Mouse (Mus musculus): ENCODE data around the gene Lsm3. TPM values are rescaled to one million over a fixed set of nuclear protein-coding genes. Genes with fewer than 3 reads are reported as not detected.
A peak's percentile ranks its signal among the peaks of the same experiment; 100 is the strongest.

Lsm3 gene
- polyA plus RNA-seq, 1 experiment: 60.7 TPM

DNA sequence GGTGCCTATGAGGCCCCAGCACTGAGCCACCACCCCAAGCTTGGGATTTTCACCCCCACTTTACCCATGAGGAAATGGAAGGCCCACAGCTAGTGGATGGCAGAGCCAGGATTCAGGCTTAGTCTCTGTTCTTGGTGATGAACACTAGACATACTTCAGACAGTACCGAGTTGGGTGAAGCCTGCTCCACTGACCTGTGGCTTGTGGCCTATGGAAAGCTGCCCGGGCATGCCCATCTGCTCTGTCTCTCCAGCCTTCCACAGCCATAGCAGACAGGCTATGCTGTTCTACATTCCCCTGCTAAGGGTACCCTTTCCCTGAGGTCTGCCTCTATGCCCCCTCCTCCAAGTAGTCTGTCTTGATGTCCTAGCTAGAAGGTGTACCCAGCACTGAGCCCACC is 39.2 kb upstream of the Lsm3 start:
- TF ChIP-seq CTCF (IDR thresholded peaks at IDR 0.05; ENCODE audit: extremely low read depth, insufficient read depth, low read length): no peak
- TF ChIP-seq POLR2A (IDR thresholded peaks at IDR 0.05; ENCODE audit: extremely low read depth, insufficient read depth, low read length): no peak
- Histone ChIP-seq H3K4me3 (ENCODE audit: insufficient read depth, low read length) (no peak overlapping the region), H3K27ac (ENCODE audit: insufficient read depth, low read length) (no peak overlapping the region), H3K4me1 (ENCODE audit: control insufficient read depth, insufficient read depth, low read length) (peaks cover 4% of the 10 kb centered on the region)

DNA sequence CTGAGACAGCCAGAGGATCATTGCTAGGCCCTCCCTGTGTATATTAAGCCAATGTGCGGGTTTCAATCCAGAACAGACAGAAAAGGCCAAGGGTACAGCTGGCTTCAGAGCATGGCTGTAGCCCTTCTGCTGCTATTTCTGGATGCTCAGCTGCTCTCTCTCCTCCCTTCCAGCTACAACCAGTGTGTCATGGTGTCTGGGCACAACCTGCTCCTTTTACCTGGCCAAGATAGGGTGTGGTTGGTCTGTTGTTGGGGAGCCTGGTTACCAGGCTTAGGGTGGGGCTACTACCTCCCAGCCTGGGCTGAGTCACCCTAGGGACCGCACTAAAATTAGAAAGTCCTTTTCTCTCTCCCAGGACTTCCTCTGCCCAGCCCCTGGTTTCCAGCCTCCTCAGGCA is 32.4 kb upstream of the Lsm3 start:
- H3K4me3 ChIP-seq (ENCODE audit: insufficient read depth, low read length): no peak overlapping the region
- H3K4me1 ChIP-seq (ENCODE audit: control insufficient read depth, insufficient read depth, low read length): peaks cover 2% of the 10 kb centered on the region; the same call in 1 of the 2 replicates
- no peak for TF ChIP-seq POLR2A (IDR thresholded peaks at IDR 0.05; ENCODE audit: extremely low read depth, insufficient read depth, low read length)
- TF ChIP-seq CTCF (IDR thresholded peaks at IDR 0.05; ENCODE audit: extremely low read depth, insufficient read depth, low read length): no peak
- no peak overlapping the region for H3K27ac ChIP-seq (ENCODE audit: insufficient read depth, low read length)

DNA sequence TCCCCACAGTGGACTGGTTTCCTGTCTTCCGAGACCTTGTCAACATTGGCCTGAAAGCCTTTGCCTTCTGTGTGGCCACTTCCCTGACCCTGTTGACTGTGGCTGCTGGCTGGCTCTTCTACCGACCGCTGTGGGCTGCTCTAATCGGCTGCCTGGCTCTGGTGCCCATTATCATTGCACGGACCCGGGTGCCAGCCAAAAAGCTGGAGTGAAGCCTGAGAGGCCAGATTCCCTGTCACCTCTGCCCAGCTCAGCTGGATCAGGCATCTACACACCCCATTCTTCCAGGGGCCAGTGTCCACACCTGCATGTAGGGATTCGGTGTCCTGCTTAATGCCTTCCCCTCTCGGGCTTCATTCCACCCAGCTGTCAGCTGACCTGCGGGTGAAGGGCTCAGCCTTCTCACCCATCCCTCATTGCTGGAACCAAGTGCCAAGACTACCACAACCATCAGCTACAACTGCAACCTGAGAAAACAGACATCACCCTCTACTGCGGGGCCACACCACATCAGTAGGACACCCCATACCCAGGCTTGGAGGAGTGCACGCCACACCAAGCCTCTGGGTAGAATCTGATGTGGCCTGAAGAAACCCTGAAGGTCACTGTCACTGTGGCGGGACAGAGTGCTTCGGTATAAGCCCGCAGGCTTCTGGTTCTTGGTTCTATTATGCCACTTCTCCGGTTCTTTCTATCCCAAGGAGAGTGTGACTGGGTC is 28.8 kb upstream of the Lsm3 start:
- TF ChIP-seq CTCF (IDR thresholded peaks at IDR 0.05; ENCODE audit: extremely low read depth, insufficient read depth, low read length): no peak
- no peak for TF ChIP-seq POLR2A (IDR thresholded peaks at IDR 0.05; ENCODE audit: extremely low read depth, insufficient read depth, low read length)
- H3K27ac ChIP-seq (ENCODE audit: insufficient read depth, low read length): no peak overlapping the region
- no peak overlapping the region for H3K4me3 ChIP-seq (ENCODE audit: insufficient read depth, low read length)
- H3K4me1 ChIP-seq (ENCODE audit: control insufficient read depth, insufficient read depth, low read length): peaks cover 4% of the 10 kb centered on the region; the same call in 1 of the 2 replicates

DNA sequence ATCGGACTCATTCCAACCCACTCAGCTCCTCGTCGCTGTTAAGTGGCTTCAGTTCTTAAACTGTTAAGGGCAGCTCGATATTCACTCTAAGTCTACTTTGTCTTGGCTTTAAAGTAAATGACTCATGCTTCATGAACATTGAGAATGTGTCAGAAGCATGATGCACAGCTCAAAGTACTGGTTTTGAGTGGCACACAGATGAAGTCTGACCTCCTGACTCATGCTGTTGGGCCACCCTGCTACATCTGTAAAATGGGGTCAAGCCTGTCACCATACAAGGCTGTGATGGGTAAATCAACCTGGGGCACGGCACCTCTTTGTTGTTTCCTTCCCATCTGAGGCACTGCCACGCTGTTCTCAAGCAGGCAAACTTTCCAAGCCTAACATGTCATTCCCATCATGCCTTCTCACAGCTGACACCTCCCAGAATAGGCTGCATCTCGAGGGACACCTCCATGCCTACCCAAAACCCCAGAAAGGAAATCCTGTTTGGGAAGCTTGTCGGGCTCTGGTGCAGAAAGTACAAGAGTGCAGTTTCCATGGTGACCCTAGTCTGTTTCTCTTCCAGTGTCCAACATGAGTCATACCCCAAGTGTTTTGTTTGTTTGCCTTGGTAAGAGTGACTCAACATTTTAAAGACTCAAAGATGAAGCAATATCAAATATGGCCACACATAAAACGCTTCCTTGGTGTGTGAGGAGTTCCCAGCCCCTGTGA is 27.1 kb upstream of the Lsm3 start:
- Histone ChIP-seq H3K4me1 (ENCODE audit: control insufficient read depth, insufficient read depth, low read length) (peaks cover 4% of the 10 kb centered on the region; the same call in 1 of the 2 replicates), H3K4me3 (ENCODE audit: insufficient read depth, low read length) (no peak overlapping the region), H3K27ac (ENCODE audit: insufficient read depth, low read length) (no peak overlapping the region)
- TF ChIP-seq CTCF (IDR thresholded peaks at IDR 0.05; ENCODE audit: extremely low read depth, insufficient read depth, low read length) (no peak), POLR2A (IDR thresholded peaks at IDR 0.05; ENCODE audit: extremely low read depth, insufficient read depth, low read length) (no peak)

DNA sequence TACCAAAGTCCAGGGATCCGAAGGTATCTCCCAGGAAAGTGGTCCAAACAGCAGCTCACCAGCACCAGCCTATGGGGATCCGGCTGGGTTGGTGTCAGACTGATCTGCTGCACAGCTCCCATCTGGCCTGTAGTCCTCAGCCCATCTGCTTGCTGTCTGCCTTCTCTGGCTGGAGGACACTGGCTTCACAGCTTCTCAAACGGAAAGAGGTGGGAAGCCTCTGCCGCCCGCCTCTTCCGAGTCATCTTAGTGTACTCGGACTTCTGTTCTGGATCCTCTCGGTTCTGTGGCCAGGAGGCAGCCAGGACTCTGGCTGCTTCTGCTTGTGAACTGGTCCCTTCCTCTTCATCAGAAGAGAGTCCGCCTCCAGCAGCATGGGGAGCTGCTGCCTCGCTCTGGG is 25.9 kb upstream of the Lsm3 start:
- Histone ChIP-seq H3K4me3 (ENCODE audit: insufficient read depth, low read length) (no peak overlapping the region), H3K4me1 (ENCODE audit: control insufficient read depth, insufficient read depth, low read length) (peaks cover 4% of the 10 kb centered on the region; the same call in 1 of the 2 replicates), H3K27ac (ENCODE audit: insufficient read depth, low read length) (peak overlapping the region; percentile 38)
- no peak for TF ChIP-seq CTCF (IDR thresholded peaks at IDR 0.05; ENCODE audit: extremely low read depth, insufficient read depth, low read length)
- 0 out of 2 replicates have a peak, but pooled peaks have one; percentile 22 for TF ChIP-seq POLR2A (IDR thresholded peaks at IDR 0.05; ENCODE audit: extremely low read depth, insufficient read depth, low read length)

DNA sequence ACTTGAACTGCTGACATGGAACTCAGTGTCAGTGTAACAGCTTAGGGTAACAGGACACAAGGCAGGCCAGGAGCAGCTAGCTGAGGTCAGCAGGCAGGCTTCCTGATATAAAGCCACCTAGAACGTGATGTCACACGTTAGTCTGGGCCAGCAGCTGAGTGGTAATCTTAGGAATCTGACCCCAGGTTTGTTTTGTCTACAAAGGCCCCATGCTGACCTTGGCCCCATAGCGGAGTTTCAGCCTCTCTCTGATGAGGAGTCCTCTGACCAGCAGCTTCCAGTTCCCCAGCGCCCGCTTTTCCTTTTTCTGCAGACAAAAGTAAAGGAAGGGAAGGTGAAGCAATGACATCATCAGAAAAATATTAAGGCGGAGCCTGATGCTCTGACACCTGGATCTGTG is 24.7 kb upstream of the Lsm3 start:
- H3K27ac ChIP-seq (ENCODE audit: insufficient read depth, low read length): no peak overlapping the region
- TF ChIP-seq POLR2A (IDR thresholded peaks at IDR 0.05; ENCODE audit: extremely low read depth, insufficient read depth, low read length) (no peak), CTCF (IDR thresholded peaks at IDR 0.05; ENCODE audit: extremely low read depth, insufficient read depth, low read length) (no peak)
- H3K4me1 ChIP-seq (ENCODE audit: control insufficient read depth, insufficient read depth, low read length): peaks cover 4% of the 10 kb centered on the region; the same call in 1 of the 2 replicates
- H3K4me3 ChIP-seq (ENCODE audit: insufficient read depth, low read length): no peak overlapping the region

DNA sequence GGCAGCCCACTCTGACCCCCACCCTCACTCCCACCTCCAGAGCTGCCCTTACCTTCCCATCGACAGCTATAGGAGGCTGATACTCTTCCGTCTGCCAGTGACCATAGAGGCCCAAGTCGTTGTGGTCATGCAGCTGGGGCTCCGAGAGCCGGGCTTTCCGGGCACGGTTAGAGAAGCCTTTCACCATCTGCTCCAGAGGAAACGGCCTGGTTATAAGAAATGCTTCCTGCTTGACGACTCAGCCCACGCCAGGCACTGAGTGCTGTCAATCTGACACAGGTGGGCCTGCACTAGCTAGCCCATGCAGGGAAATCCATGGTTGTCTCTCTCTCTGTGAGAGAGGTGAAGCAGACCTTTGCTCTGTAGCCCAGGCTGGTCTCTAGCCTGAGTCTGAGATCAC is 22.7 kb upstream of the Lsm3 start:
- Histone ChIP-seq H3K4me3 (ENCODE audit: insufficient read depth, low read length) (no peak overlapping the region), H3K4me1 (ENCODE audit: control insufficient read depth, insufficient read depth, low read length) (0 out of 2 replicates have a peak, but pooled peaks cover 2% of the 10 kb centered on the region), H3K27ac (ENCODE audit: insufficient read depth, low read length) (no peak overlapping the region)
- TF ChIP-seq CTCF (IDR thresholded peaks at IDR 0.05; ENCODE audit: extremely low read depth, insufficient read depth, low read length) (no peak), POLR2A (IDR thresholded peaks at IDR 0.05; ENCODE audit: extremely low read depth, insufficient read depth, low read length) (no peak)

DNA sequence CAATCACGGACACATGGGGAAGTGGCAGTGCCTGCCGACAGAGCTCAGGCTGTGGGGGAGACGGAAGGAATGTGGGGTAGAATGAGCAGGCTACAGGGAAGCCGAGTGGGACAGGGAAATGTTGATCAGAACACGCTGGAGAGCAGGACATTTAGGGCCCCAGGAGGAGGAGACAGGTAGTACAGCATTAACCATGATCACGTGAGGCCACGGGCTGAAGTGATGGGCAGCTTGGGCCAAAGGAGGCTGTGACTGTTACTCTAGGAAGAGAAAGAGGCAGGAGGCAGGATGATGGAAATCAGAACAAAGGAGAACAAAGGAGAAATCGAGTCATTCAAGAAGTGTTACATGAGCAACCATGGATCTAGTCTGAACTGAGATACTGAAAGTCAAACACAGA is 21.2 kb upstream of the Lsm3 start:
- Histone ChIP-seq H3K27ac (ENCODE audit: insufficient read depth, low read length) (no peak overlapping the region), H3K4me1 (ENCODE audit: control insufficient read depth, insufficient read depth, low read length) (0 out of 2 replicates have a peak, but pooled peaks cover 2% of the 10 kb centered on the region), H3K4me3 (ENCODE audit: insufficient read depth, low read length) (no peak overlapping the region)
- TF ChIP-seq POLR2A (IDR thresholded peaks at IDR 0.05; ENCODE audit: extremely low read depth, insufficient read depth, low read length) (no peak), CTCF (IDR thresholded peaks at IDR 0.05; ENCODE audit: extremely low read depth, insufficient read depth, low read length) (no peak)

DNA sequence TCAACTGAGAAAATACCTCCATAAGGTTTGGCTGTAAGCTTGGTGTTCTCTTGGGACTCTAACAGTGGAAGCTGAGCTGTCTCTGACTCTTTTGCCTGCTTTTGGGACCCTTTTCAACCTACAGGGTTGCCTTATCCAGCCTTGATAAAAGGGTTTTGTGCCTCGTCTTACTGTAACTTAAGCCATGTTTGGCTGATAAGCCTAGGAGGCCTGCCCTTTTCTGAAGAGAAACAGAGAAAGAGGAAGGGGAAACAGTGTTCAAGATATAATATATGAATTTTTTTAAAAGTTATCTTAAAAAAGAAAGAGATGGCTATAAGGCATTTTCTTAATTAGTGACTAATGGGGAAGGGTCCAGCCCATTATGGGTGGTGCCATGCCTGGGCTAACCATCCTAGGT is 12.4 kb upstream of the Lsm3 start:
- H3K27ac ChIP-seq (ENCODE audit: insufficient read depth, low read length): no peak overlapping the region
- TF ChIP-seq POLR2A (IDR thresholded peaks at IDR 0.05; ENCODE audit: extremely low read depth, insufficient read depth, low read length) (no peak), CTCF (IDR thresholded peaks at IDR 0.05; ENCODE audit: extremely low read depth, insufficient read depth, low read length) (no peak)
- H3K4me1 ChIP-seq (ENCODE audit: control insufficient read depth, insufficient read depth, low read length): no peaks in the 10 kb centered on the region
- H3K4me3 ChIP-seq (ENCODE audit: insufficient read depth, low read length): no peak overlapping the region

DNA sequence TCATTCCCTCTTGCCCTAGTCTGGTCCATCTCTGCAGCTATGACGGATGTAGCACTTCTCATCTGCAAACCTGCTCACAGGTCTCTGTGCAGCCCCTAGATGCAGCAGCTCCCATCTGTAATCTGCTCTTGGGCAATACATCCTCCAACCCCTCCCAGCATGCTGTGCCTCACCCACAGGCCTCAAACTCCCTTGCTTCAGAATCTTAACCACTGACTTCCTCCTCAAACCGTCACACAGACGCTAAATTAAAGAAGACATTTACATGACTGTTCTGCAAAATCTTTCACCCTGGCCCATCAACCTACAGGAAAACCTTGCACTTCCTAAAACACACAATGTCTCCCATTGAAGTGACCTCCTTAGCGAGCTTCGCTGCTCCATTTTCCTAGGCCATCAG is 9.7 kb upstream of the Lsm3 start:
- no peak overlapping the region for H3K27ac ChIP-seq (ENCODE audit: insufficient read depth, low read length)
- no peak for TF ChIP-seq POLR2A (IDR thresholded peaks at IDR 0.05; ENCODE audit: extremely low read depth, insufficient read depth, low read length)
- TF ChIP-seq CTCF (IDR thresholded peaks at IDR 0.05; ENCODE audit: extremely low read depth, insufficient read depth, low read length): no peak
- H3K4me1 ChIP-seq (ENCODE audit: control insufficient read depth, insufficient read depth, low read length): no peaks in the 10 kb centered on the region

More for the DNA sequence above, 9.7 kb upstream of the Lsm3 start:
- no peak overlapping the region for H3K4me3 ChIP-seq (ENCODE audit: insufficient read depth, low read length)
